In genomic region chr10:38121911-38122573, GRCm38 (mm10) we compare ENCODE assay signal across 8 mouse cellular contexts.
A peak's percentile ranks its signal among the peaks of the same experiment; 100 is the strongest.
DNase-seq lines count a peak whose midpoint lies in the region; ATAC-seq lines count a peak whose summit lies in the region.
"Had no signal": no experiment of that assay in that cellular context is flagged by ENCODE, and none has a peak within 500 bp of the region (broad histone marks: within the 10 kb centered on the region; RNA-seq: fewer than 3 reads in every experiment).

No protein-coding gene starts in this region.

- peak; percentile 1 for DNase-seq in left cerebral cortex, postnatal 4 days
- DNase-seq in left cerebral cortex, adult 18-20 months (ENCODE audit: low spot score in 2 of 2), result no peak
- DNase-seq in gastrocnemius, postnatal 36 days, result peak; percentile 20 to 41
- DNase-seq in lung, postnatal 25 days (ENCODE audit: low spot score), result peak; percentile 50
- DNase-seq in cerebellum, adult 18-20 months, result no peak
- DNase-seq: thymus, postnatal 14 days had no signal

- H3K27me3 ChIP-seq in embryonic facial prominence, embryonic 12.5 days, result no peaks in the 10 kb centered on the region

- peaks cover 11% of the 10 kb centered on the region; the same call in 1 of the 2 replicates for H3K4me1 ChIP-seq in embryonic facial prominence, embryonic 12.5 days

- H3K9ac ChIP-seq in embryonic facial prominence, embryonic 12.5 days, result no peak overlapping the region

- peak; percentile 84 for ATAC-seq in embryonic facial prominence, embryonic 12.5 days (ENCODE audit: insufficient number of reproducible peaks, insufficient read depth, low FRiP score, low TSS enrichment)
- no peak for ATAC-seq in erythroid progenitor cell, adult 5-6 weeks (replicated peaks; ENCODE audit: low FRiP score, poor library complexity, severe bottlenecking)

- H3K4me3 ChIP-seq in embryonic facial prominence, embryonic 12.5 days, result no peak overlapping the region

- no peaks in the 10 kb centered on the region for H3K36me3 ChIP-seq in embryonic facial prominence, embryonic 12.5 days

- WGBS in embryonic facial prominence, embryonic 12.5 days, result 22% methylated on average over 3 of the region's 3 CpGs

- H3K9me3 ChIP-seq in embryonic facial prominence, embryonic 12.5 days, result no peaks in the 10 kb centered on the region

- H3K27ac ChIP-seq in embryonic facial prominence, embryonic 12.5 days, result peak overlapping the region; percentile 66

- 0 out of 2 replicates have a peak overlapping the region, but pooled peaks have one; percentile 9 for H3K4me2 ChIP-seq in embryonic facial prominence, embryonic 12.5 days (replicated peaks)

- intact Hi-C loops in left cerebral cortex, postnatal 4 days (cut with DNase I), result no loop called here
- intact Hi-C loops in gastrocnemius, postnatal 36 days (cut with DNase I), result no loop called here

Comparison
In these comparisons a context has a peak if more than half of its experiments do, and no peak if none do; other contexts are left out.
1. DNase-seq: peak in left cerebral cortex, postnatal 4 days (single experiment), gastrocnemius, postnatal 36 days (2 of 2) and lung, postnatal 25 days (single experiment); none in left cerebral cortex, adult 18-20 months (0 of 2) and cerebellum, adult 18-20 months (0 of 2).